Mouse (Mus musculus) adrenal gland (tissue): ENCODE results near the gene Rab25.

Experiments
- intact Hi-C: fragments of 180-260 bp; cut with DNase I; formaldehyde crosslinking; loops from one replicate; pipeline ENCODE4 v1.15.1; 2025

The Rab25 gene

GRCm38 (mm10) chr3:88509250-88509649 is 38.9 kb downstream of the Rab25 start:
- intact Hi-C loops = no loop called here

GRCm38 (mm10) chr3:88505765-88506164 is 42.3 kb downstream of the Rab25 start:
- intact Hi-C loops = no loop called here

- intact Hi-C loops = no loop called here
Observed at GRCm38 (mm10) chr3:88505081-88505480, 43.0 kb downstream of the Rab25 start.

- intact Hi-C loops = no loop called here
Observed at GRCm38 (mm10) chr3:88503881-88504746, 44.0 kb downstream of the Rab25 start.

GRCm38 (mm10) chr3:88503505-88503863 is 44.6 kb downstream of the Rab25 start:
- intact Hi-C loops = no loop called here

- intact Hi-C loops = no loop called here
Observed at GRCm38 (mm10) chr3:88502641-88503504, 45.2 kb downstream of the Rab25 start.

GRCm38 (mm10) chr3:88502031-88502571 is 46.0 kb downstream of the Rab25 start:
- intact Hi-C loops = no loop called here

- intact Hi-C loops = no loop called here
Observed at GRCm38 (mm10) chr3:88501366-88502030, 46.6 kb downstream of the Rab25 start.

- intact Hi-C loops = no loop called here
Observed at GRCm38 (mm10) chr3:88500655-88501365, 47.3 kb downstream of the Rab25 start.

- intact Hi-C loops = no loop called here
Observed at GRCm38 (mm10) chr3:88500087-88500486, 48.0 kb downstream of the Rab25 start.

GRCm38 (mm10) chr3:88499580-88499979 is 48.5 kb downstream of the Rab25 start:
- intact Hi-C loops = no loop called here

- intact Hi-C loops = no loop called here
Observed at GRCm38 (mm10) chr3:88495741-88496415, 52.2 kb downstream of the Rab25 start.

- intact Hi-C loops = no loop called here
Observed at GRCm38 (mm10) chr3:88494836-88495628, 53.1 kb downstream of the Rab25 start.

- intact Hi-C loops = no loop called here
Observed at GRCm38 (mm10) chr3:88493706-88494582, 54.2 kb downstream of the Rab25 start.
